Mouse (Mus musculus) olfactory bulb, adult 2 months (tissue): ENCODE measurements around the gene Svop. TPM values are rescaled to one million over a fixed set of nuclear protein-coding genes. Genes with fewer than 3 reads are reported as not detected.

Experiments
- H3K27ac ChIP-seq: fragments of 200-500 bp; 2 replicates; pipeline ENCODE4 v1.5.1; 2012; ENCODE audit warnings: low read depth, low read length; ENCODE audit not compliant: insufficient read depth
- H3K4me1 ChIP-seq: fragments of 200-500 bp; 2 replicates; pipeline ENCODE4 v1.6.1; 2012; ENCODE audit warnings: low read length; ENCODE audit not compliant: control insufficient read depth, insufficient read depth
- H3K4me3 ChIP-seq: fragments of 200-500 bp; 2 replicates; pipeline ENCODE4 v1.5.1; 2012; ENCODE audit warnings: mild to moderate bottlenecking, low read depth, low read length, moderate library complexity; ENCODE audit not compliant: insufficient read depth
- CTCF ChIP-seq: fragments of 200-500 bp; IDR thresholded peaks from 2 replicates; pipeline ENCODE4 v1.5.1; 2012; ENCODE audit warnings: low read depth, mild to moderate bottlenecking, low read length, moderate library complexity; ENCODE audit not compliant: insufficient read depth
- POLR2A ChIP-seq: fragments of 200-500 bp; IDR thresholded peaks from 2 replicates; pipeline ENCODE4 v1.6.1; 2012; ENCODE audit warnings: mild to moderate bottlenecking, low read depth, low read length, moderate library complexity; ENCODE audit not compliant: insufficient read depth
- WGBS: fragments of 180-500 bp; shearing (Covaris S2); methylation state at CpG from one replicate; pipeline ENCODE4 v1.1.7; 2018; 5-methylcytosine and 5-hydroxymethylcytosine counted together
- polyA plus RNA-seq: library from polyadenylated mRNA; stranded (reverse); fragments of >200 nt; gene quantifications from 2 replicates; pipeline ENCODE4 v1.2.4, GENCODE M21; 2012; ENCODE audit warnings: low replicate concordance; ENCODE audit not compliant: missing spikeins, insufficient read depth, insufficient read length

The Svop gene
- polyA plus RNA-seq, 1 experiment = not detected

DNA sequence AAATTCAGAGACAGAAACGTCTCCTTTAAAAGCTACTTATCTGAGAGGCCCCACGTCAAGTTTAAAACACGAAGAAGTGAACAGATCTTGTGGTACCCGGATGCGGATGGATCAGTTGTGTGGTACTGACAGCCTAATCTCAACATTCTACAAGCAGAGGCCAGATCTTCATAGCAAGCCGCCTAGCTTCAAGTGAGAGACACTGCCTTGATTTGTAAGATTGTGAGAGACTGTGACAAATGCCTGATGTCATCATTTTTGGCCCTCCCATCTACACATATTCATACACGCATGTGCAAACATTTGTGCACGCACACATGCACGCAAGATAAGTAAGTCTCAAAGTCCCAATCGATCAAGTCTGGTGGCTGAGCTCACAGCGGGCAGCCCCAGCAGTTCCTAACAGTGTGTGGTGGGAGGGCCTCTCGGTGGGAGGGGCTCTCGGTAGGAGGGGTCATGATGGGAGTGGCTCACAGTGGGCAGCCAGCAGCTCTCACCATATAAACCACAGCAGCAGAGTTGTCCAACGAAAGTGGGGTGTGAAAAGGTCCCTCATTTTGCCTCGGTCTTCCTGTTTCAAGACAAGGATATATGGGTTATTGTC lies 49.9 kb downstream of the Svop start:
- Histone ChIP-seq H3K4me1 (peaks cover 3% of the 10 kb centered on the region; the same call in 1 of the 2 replicates), H3K4me3 (no peak overlapping the region), H3K27ac (no peak overlapping the region)
- TF ChIP-seq CTCF = no peak
- TF ChIP-seq POLR2A = no peak
- whole genome bisulfite sequencing = 39% methylated on average over 15 of the region's 15 CpGs

DNA sequence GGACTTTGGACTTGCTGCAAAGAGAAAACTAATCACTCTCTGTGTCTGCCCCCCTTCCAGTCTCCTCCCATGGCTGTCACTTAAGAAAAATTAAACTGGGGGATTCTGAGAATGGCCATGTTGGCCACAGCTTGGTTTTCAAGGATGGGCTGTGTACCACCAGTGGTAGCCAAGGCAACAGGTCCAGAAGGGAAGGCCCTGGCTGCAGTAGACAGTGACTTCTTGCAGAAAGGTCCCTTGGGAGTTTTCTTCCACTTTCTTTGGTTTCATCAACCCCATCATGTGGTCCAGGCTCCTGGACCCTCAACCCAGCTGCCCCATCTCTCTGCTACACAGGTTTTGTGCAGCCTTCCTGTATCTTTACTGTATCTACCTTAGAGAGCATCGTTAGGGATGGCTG lies 50.5 kb downstream of the Svop start:
- Histone ChIP-seq H3K4me3 (no peak overlapping the region), H3K27ac (no peak overlapping the region), H3K4me1 (peaks cover 3% of the 10 kb centered on the region; the same call in 1 of the 2 replicates)
- TF ChIP-seq CTCF = no peak
- no peak for TF ChIP-seq POLR2A
- 70% methylated on average over 1 of the region's 1 CpGs for WGBS

DNA sequence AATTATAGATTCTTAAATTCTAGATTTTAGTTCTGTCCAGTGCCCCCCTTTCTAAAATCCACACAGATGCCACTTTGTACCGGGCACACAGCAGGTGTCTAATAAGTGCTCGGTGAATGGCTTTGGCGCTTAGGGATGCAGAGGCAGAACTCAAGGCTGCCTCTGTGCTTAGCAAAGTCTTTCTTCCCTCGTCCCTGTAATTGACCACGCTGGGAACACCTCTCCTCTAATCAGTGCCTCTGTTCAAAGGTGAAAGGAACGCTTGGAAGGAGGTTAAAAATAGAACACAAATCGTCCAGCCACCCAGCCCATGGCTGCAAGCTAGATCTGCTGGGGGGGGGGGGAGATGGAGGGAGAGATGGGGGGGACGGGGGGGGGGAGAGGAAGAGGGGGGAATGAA lies 50.9 kb downstream of the Svop start:
- no peak overlapping the region for H3K27ac ChIP-seq
- WGBS = 21% methylated on average over 8 of the region's 8 CpGs

DNA sequence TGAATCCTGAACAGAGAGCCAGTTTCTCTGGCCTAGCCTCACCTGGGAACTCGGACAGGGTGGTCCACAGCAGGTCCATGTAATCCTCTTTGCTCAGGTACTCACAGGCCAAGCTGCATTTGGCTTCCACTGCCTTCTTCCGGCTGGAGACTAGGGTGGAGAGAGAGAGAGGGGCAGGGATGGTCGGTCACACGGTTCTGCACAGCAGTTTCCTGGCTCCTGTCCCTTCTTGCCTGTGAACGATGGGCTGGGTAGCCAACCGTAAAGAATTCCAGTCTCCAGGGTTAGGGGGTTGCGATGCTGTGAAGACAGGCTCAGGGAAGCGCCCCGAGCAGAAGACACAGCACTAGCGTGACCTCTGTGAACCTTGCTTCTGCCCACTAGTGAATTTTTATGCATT lies 56.3 kb downstream of the Svop start:
- Histone ChIP-seq H3K27ac (no peak overlapping the region), H3K4me1 (peaks cover 14% of the 10 kb centered on the region), H3K4me3 (no peak overlapping the region)
- 56% methylated on average over 10 of the region's 10 CpGs for WGBS
- TF ChIP-seq CTCF (no peak), POLR2A (no peak)

More for the DNA sequence above, 50.9 kb downstream of the Svop start:
- TF ChIP-seq POLR2A = no peak
- no peak for TF ChIP-seq CTCF
- Histone ChIP-seq H3K4me1 (peaks cover 6% of the 10 kb centered on the region; the same call in 1 of the 2 replicates), H3K4me3 (no peak overlapping the region)

DNA sequence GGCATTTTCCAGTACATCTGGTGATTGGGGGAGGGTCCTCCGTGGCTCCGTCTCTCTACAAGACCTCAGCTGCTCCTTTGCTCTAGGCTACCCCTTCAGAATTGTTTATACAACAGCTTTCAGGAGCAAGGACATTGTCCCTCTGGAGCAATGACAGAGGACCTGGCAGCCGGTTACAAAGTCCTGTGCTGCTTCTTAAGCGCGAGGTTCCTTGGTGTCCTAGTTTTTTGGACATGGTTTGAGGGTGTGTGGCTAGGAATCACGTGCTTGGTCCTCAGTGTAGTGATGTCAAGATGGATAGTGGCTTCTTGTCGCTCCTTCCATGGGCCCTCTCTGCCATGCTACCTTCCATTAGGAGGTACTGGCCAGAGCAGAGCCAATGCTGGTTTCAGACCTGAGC lies 57.0 kb downstream of the Svop start:
- 88% methylated on average over 7 of the region's 7 CpGs for WGBS
- no peak overlapping the region for H3K4me3 ChIP-seq
- H3K4me1 ChIP-seq = peaks cover 14% of the 10 kb centered on the region
- H3K27ac ChIP-seq = no peak overlapping the region
- no peak for TF ChIP-seq POLR2A
- no peak for TF ChIP-seq CTCF

DNA sequence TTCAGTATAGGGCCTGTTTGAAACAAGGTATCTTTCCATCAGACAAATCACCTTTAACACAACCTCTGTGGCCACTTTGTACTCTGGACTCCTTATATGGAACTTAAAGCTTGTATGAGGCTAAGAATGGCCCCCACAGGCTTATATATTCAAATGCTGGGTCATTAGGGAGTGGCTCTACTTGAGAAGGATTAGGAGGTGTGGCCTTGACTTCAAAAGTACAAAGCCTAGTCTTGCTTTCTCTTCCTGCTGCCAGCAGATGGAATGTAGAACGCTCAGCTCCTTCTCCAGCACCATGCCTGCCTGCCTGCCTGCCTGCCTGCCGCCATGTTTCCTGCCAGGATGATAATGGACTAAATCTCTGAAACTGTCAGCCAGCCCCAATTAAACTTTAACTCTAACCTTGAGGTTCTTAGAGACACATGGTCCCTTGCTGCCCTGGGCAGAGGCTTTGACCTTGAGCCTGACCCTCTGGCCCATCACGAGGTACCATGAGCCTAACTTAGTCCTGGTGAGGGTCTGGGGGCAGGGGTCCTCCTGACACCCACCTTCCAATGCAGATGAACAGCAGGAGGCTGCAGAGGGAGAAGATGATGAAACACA lies 59.1 kb downstream of the Svop start:
- H3K4me3 ChIP-seq = no peak overlapping the region
- TF ChIP-seq POLR2A (no peak), CTCF (no peak)
- H3K27ac ChIP-seq = no peak overlapping the region
- 77% methylated on average over 3 of the region's 3 CpGs for WGBS
- peaks cover 14% of the 10 kb centered on the region for H3K4me1 ChIP-seq

DNA sequence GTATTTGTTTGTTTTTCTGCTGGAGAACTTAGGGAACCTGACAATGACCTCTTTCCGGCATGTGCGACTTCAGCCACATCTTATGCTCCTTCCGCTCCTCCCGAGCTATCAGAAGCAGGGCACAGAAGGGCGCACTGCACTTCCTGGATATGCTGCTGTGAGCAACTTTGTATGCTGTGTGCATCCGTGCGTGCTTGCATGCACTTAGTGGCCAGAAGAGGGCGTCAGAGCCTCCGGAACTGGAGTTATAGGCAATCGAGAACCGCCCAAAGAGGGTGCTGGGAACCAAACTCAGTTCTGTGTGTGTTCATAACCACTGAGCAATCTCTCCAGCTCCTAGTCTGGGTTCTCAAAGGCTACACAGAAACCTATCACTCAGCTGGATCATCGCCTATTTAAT lies 60.7 kb downstream of the Svop start:
- WGBS = 93% methylated on average over 12 of the region's 12 CpGs
- TF ChIP-seq POLR2A (no peak), CTCF (peak; percentile 9; the same call in 1 of the 2 replicates)
- H3K4me1 ChIP-seq = peaks cover 9% of the 10 kb centered on the region
- H3K4me3 ChIP-seq = no peak overlapping the region
- H3K27ac ChIP-seq = no peak overlapping the region

DNA sequence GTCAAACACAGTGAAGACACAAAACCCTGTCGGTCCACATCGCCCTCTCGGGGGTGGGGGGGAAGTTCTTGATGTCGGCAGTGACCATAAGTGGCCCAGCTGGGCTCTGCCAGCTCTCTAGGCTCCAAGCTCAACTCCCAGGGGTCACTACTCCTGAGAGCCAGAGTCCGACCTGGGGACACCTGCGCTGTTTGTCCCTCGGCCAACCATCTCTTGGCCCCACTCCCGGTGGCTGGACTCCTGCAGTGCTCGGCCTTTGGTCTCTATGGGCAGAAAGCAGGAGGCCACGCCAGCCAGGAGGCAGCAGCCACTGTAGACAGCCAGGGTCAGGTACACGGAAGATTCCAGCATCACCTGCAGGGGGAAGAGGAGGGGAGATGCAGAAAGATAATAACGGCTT lies 63.3 kb downstream of the Svop start:
- Histone ChIP-seq H3K4me1 (peaks cover 13% of the 10 kb centered on the region), H3K27ac (no peak overlapping the region), H3K4me3 (no peak overlapping the region)
- TF ChIP-seq POLR2A = no peak
- no peak for TF ChIP-seq CTCF
- WGBS = 86% methylated on average over 12 of the region's 12 CpGs

DNA sequence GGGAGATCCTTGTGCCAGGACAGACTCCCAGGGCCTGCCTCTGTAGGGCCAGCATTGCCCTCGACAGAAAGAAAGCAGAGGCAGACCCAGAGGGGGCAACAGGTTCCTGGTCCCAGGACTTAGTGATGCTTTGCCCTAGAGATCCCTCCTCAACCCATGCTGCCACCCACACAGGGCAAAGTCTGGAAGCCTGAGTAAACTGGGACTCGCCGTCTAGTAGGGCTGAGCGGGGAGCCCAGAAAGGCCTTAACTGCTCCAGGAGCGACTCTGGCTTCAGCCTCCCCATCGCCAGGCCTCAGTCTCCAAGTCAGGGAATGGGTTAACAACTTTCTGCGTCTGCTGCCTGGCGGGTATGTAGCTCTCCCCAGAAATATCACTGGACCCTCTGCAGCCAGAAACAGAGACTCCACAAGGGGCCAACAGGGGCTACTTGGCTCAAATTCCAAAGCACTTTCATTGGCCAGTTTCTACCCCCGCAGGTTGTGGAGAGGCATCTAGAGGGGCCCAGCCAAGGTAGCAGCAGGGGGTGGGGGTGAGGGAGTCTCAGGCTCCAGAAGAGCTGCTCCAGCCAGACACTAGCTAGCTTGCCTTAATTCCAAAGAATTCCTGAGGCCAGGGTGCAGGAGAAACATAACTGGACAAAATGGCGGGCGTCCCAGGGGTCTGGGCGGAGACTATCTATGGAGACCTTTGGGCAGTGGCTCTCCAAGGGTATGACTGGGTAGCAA lies 64.0 kb downstream of the Svop start:
- 88% methylated on average over 12 of the region's 12 CpGs for WGBS

More for the DNA sequence above, 64.0 kb downstream of the Svop start:
- Histone ChIP-seq H3K27ac (no peak overlapping the region), H3K4me1 (peaks cover 13% of the 10 kb centered on the region), H3K4me3 (no peak overlapping the region)
- no peak for TF ChIP-seq CTCF
- TF ChIP-seq POLR2A = no peak
